Mouse (Mus musculus) skeletal muscle tissue, adult 2 months (tissue): ENCODE results near the gene Pnp.
A peak's percentile ranks its signal among the peaks of the same experiment; 100 is the strongest.
"Not testable (repeated sequence)": the region's sequence is repeated elsewhere in the genome, so short reads cannot be mapped to it uniquely, and the experiment has no call there.

Source experiments
- DNase-seq: peaks from one replicate; pipeline ENCODE4 v3.0.0-alpha.2; 2012; ENCODE audit warnings: low read depth, low spot score

Pnp gene

GRCm38 (mm10) chr14:50930377-50930753 lies 517 bp upstream of the Pnp start:
- DNase-seq = peak; percentile 53

- no peak for DNase-seq
Measured at GRCm38 (mm10) chr14:50931493-50932020, 675 bp downstream of the Pnp start.

- no peak for DNase-seq
Measured at GRCm38 (mm10) chr14:50936649-50937048, 5.8 kb downstream of the Pnp start.

- no peak for DNase-seq
Measured at GRCm38 (mm10) chr14:50938119-50938908, 7.4 kb downstream of the Pnp start.

GRCm38 (mm10) chr14:50938940-50939339 lies 8.1 kb downstream of the Pnp start:
- no peak for DNase-seq

- peak; percentile 94 for DNase-seq
Measured at GRCm38 (mm10) chr14:50943932-50944667, 13.2 kb downstream of the Pnp start, which contains the start of gene Gm49342. TSS of gene Gm49342 (plus strand) at chr14:50944517.

- not testable (repeated sequence) for DNase-seq
Measured at GRCm38 (mm10) chr14:50944668-50945033, 13.8 kb downstream of the Pnp start.

- DNase-seq = not testable (repeated sequence)
Measured at GRCm38 (mm10) chr14:50945081-50945480, 14.2 kb downstream of the Pnp start.

- not testable (repeated sequence) for DNase-seq
Measured at GRCm38 (mm10) chr14:50945526-50945925, 14.6 kb downstream of the Pnp start.

GRCm38 (mm10) chr14:50955487-50955886 lies 24.6 kb downstream of the Pnp start:
- no peak for DNase-seq

GRCm38 (mm10) chr14:50955942-50956508 lies 25.1 kb downstream of the Pnp start, which contains the start of gene Pnp2:
TSS of gene Pnp2 (plus strand) at chr14:50955992.
- peak; percentile 18 for DNase-seq

- not testable (repeated sequence) for DNase-seq
Measured at GRCm38 (mm10) chr14:50956724-50957123, 25.8 kb downstream of the Pnp start.

GRCm38 (mm10) chr14:50957146-50957545 lies 26.3 kb downstream of the Pnp start:
- not testable (repeated sequence) for DNase-seq

- DNase-seq = not testable (repeated sequence)
Measured at GRCm38 (mm10) chr14:50958289-50958995, 27.6 kb downstream of the Pnp start.

- DNase-seq = no peak
Measured at GRCm38 (mm10) chr14:50968216-50968980, 37.5 kb downstream of the Pnp start.

- DNase-seq = no peak
Measured at GRCm38 (mm10) chr14:50969041-50969440, 38.2 kb downstream of the Pnp start.

- no peak for DNase-seq
Measured at GRCm38 (mm10) chr14:50969558-50970544, 39.0 kb downstream of the Pnp start.

- DNase-seq = no peak
Measured at GRCm38 (mm10) chr14:50970822-50971221, 39.9 kb downstream of the Pnp start.

- DNase-seq = not testable (repeated sequence)
Measured at GRCm38 (mm10) chr14:50973054-50973453, 42.2 kb downstream of the Pnp start.
